Comparison of ENCODE assay signal across 8 mouse cellular contexts in genomic region chr7:30322865-30323264, GRCm38 (mm10). TPM values are rescaled to one million over a fixed set of nuclear protein-coding genes. Genes with fewer than 3 reads are reported as not detected.
DNase-seq lines count a peak whose midpoint lies in the region; ATAC-seq and TF ChIP-seq lines count a peak whose summit lies in the region.

No protein-coding gene starts in this region.

- peak overlapping the region; percentile 91 for H3K27ac ChIP-seq in kidney, postnatal 0 days
- H3K27ac ChIP-seq in hindbrain, embryonic 13.5 days = peak overlapping the region; percentile 49; the same call in 1 of the 2 replicates
- H3K27ac ChIP-seq in midbrain, embryonic 15.5 days = peak overlapping the region; percentile 89; the same call in 1 of the 2 replicates

- peak overlapping the region; percentile 51 for H3K9ac ChIP-seq in kidney, postnatal 0 days (ENCODE audit: low read depth, low read length)
- 0 out of 2 replicates have a peak overlapping the region, but pooled peaks have one; percentile 92 for H3K9ac ChIP-seq in hindbrain, embryonic 13.5 days
- H3K9ac ChIP-seq in midbrain, embryonic 15.5 days = peak overlapping the region; percentile 34; the same call in 1 of the 2 replicates

- no peak for ATAC-seq in kidney, postnatal 0 days (replicated peaks; ENCODE audit: low FRiP score, low read depth)
- ATAC-seq in hindbrain, embryonic 13.5 days (ENCODE audit: low FRiP score) = 0 out of 2 replicates have a peak, but pooled peaks have one; percentile 4
- ATAC-seq in midbrain, embryonic 15.5 days (replicated peaks) = no peak

- H3K4me3 ChIP-seq in kidney, postnatal 0 days (replicated peaks; ENCODE audit: low read depth, low read length) = peak overlapping the region; percentile 70
- peak overlapping the region; percentile 78 for H3K4me3 ChIP-seq in hindbrain, embryonic 13.5 days
- H3K4me3 ChIP-seq in midbrain, embryonic 15.5 days = peak overlapping the region; percentile 99

- TF ChIP-seq CTCF in kidney, postnatal 0 days (IDR thresholded peaks at IDR 0.05; ENCODE audit: low read depth) = no peak

- H3K9me3 ChIP-seq in kidney, postnatal 0 days (replicated peaks; ENCODE audit: low read length) = no peaks in the 10 kb centered on the region
- peaks cover 3% of the 10 kb centered on the region; the same call in 1 of the 2 replicates for H3K9me3 ChIP-seq in hindbrain, embryonic 13.5 days
- no peaks in the 10 kb centered on the region for H3K9me3 ChIP-seq in midbrain, embryonic 15.5 days

- 25% methylated on average over 6 of the region's 6 CpGs for WGBS in kidney, postnatal 0 days
- WGBS in hindbrain, embryonic 13.5 days = 41% methylated on average over 6 of the region's 6 CpGs
- WGBS in midbrain, embryonic 15.5 days = 36% methylated on average over 6 of the region's 6 CpGs

- H3K4me2 ChIP-seq in kidney, postnatal 0 days (ENCODE audit: low read length) = peak overlapping the region; percentile 91
- peak overlapping the region; percentile 72 for H3K4me2 ChIP-seq in hindbrain, embryonic 13.5 days
- H3K4me2 ChIP-seq in midbrain, embryonic 15.5 days = peak overlapping the region; percentile 76

- peaks cover 5% of the 10 kb centered on the region; the same call in 1 of the 2 replicates for H3K4me1 ChIP-seq in kidney, postnatal 0 days (replicated peaks; ENCODE audit: insufficient read depth, low read length)
- peaks cover 23% of the 10 kb centered on the region for H3K4me1 ChIP-seq in hindbrain, embryonic 13.5 days (replicated peaks)
- H3K4me1 ChIP-seq in midbrain, embryonic 15.5 days = peaks cover 19% of the 10 kb centered on the region

- no peak for DNase-seq in kidney, postnatal 0 days (ENCODE audit: low spot score)
- DNase-seq in kidney, postnatal 14 days = no peak
- peak; percentile 40 for DNase-seq in MN1 (ENCODE audit: low spot score)
- DNase-seq in right cerebral cortex, postnatal 10 days (ENCODE audit: low spot score in 2 of 2) = no peak
- DNase-seq in layer of hippocampus, postnatal 36 days = no peak
- no peak for DNase-seq in right cerebral cortex, adult 18-20 months

- H3K27me3 ChIP-seq in kidney, postnatal 0 days (ENCODE audit: insufficient read depth, low read length) = no peaks in the 10 kb centered on the region
- peaks cover 15% of the 10 kb centered on the region for H3K27me3 ChIP-seq in hindbrain, embryonic 13.5 days
- H3K27me3 ChIP-seq in midbrain, embryonic 15.5 days (replicated peaks) = 0 out of 2 replicates have a peak, but pooled peaks cover 6% of the 10 kb centered on the region

- no peaks in the 10 kb centered on the region for H3K36me3 ChIP-seq in kidney, postnatal 0 days (ENCODE audit: insufficient read depth, low read length)
- 0 out of 2 replicates have a peak, but pooled peaks cover 3% of the 10 kb centered on the region for H3K36me3 ChIP-seq in hindbrain, embryonic 13.5 days
- no peaks in the 10 kb centered on the region for H3K36me3 ChIP-seq in midbrain, embryonic 15.5 days (replicated peaks)

RNA-seq across cellular contexts. Expression of gene Sdhaf1, which starts 0.8 kb away (rescaled TPM):
- 32.0 and 35.1 TPM in 2 replicates for polyA plus RNA-seq in kidney, postnatal 0 days (2015; fragmentation: Nextera tagmentation; extraction: Ambion mirVana)
- 21.4 and 21.6 TPM in 2 replicates for polyA plus RNA-seq in hindbrain, embryonic 13.5 days (2015; fragmentation: Nextera tagmentation; extraction: Ambion mirVana)
- polyA plus RNA-seq in midbrain, embryonic 15.5 days (2015; fragmentation: Nextera tagmentation; extraction: Ambion mirVana) = 16.7 and 17.1 TPM in 2 replicates
- total RNA-seq in layer of hippocampus, postnatal 36 days (2021) = 1 to 10 TPM; 6.6 to 7.4 TPM

RNA-seq across cellular contexts. Expression of gene E130208F15Rik, which starts 1.3 kb away (rescaled TPM):
- not detected in 2 replicates for polyA plus RNA-seq in kidney, postnatal 0 days (2015; fragmentation: Nextera tagmentation; extraction: Ambion mirVana)
- polyA plus RNA-seq in hindbrain, embryonic 13.5 days (2015; fragmentation: Nextera tagmentation; extraction: Ambion mirVana) = 0.36 TPM in 1 of 2 replicates, not detected in the other
- polyA plus RNA-seq in midbrain, embryonic 15.5 days (2015; fragmentation: Nextera tagmentation; extraction: Ambion mirVana) = 0.23 and 2.0 TPM in 2 replicates
- total RNA-seq in layer of hippocampus, postnatal 36 days (2021) = under 1 TPM; 0.28 to 0.40 TPM

RNA-seq across cellular contexts. Expression of gene Syne4, which starts 8.3 kb away (rescaled TPM):
- 79.0 and 88.4 TPM in 2 replicates for polyA plus RNA-seq in kidney, postnatal 0 days (2015; fragmentation: Nextera tagmentation; extraction: Ambion mirVana)
- 13.1 and 16.8 TPM in 2 replicates for polyA plus RNA-seq in hindbrain, embryonic 13.5 days (2015; fragmentation: Nextera tagmentation; extraction: Ambion mirVana)
- polyA plus RNA-seq in midbrain, embryonic 15.5 days (2015; fragmentation: Nextera tagmentation; extraction: Ambion mirVana) = 16.6 and 17.5 TPM in 2 replicates
- total RNA-seq in layer of hippocampus, postnatal 36 days (2021) = 10 to 100 TPM; 10.5 to 12.7 TPM

RNA-seq across cellular contexts. Expression of gene Alkbh6, which starts 14.3 kb away (rescaled TPM):
- 95.3 and 101 TPM in 2 replicates for polyA plus RNA-seq in kidney, postnatal 0 days (2015; fragmentation: Nextera tagmentation; extraction: Ambion mirVana)
- 118 and 126 TPM in 2 replicates for polyA plus RNA-seq in hindbrain, embryonic 13.5 days (2015; fragmentation: Nextera tagmentation; extraction: Ambion mirVana)
- 134 and 135 TPM in 2 replicates for polyA plus RNA-seq in midbrain, embryonic 15.5 days (2015; fragmentation: Nextera tagmentation; extraction: Ambion mirVana)
- 10 to 100 TPM; 54.2 to 57.2 TPM for total RNA-seq in layer of hippocampus, postnatal 36 days (2021)

RNA-seq across cellular contexts. Expression of gene Clip3, which starts 31.3 kb away (rescaled TPM):
- polyA plus RNA-seq in kidney, postnatal 0 days (2015; fragmentation: Nextera tagmentation; extraction: Ambion mirVana) = 22.7 and 23.3 TPM in 2 replicates
- 84.2 and 90.1 TPM in 2 replicates for polyA plus RNA-seq in hindbrain, embryonic 13.5 days (2015; fragmentation: Nextera tagmentation; extraction: Ambion mirVana)
- polyA plus RNA-seq in midbrain, embryonic 15.5 days (2015; fragmentation: Nextera tagmentation; extraction: Ambion mirVana) = 106 and 110 TPM in 2 replicates
- 100 to 1,000 TPM; 454 to 456 TPM for total RNA-seq in layer of hippocampus, postnatal 36 days (2021)

Comparison
In these comparisons a context has a peak if more than half of its experiments do, and no peak if none do; other contexts are left out.
1. H3K9ac ChIP-seq: peak in every context shown above with its lines; median percentile 92 in hindbrain, embryonic 13.5 days; 51 in kidney, postnatal 0 days; 34 in midbrain, embryonic 15.5 days.